In genomic region chr16:20732925-20733730, GRCm38 (mm10) we compare ENCODE assay signal across 9 mouse cellular contexts. TPM values are rescaled to one million over a fixed set of nuclear protein-coding genes. Genes with fewer than 3 reads are reported as not detected.
DNase-seq lines count a peak whose midpoint lies in the region; ATAC-seq and TF ChIP-seq lines count a peak whose summit lies in the region.
"Had no signal": no experiment of that assay in that cellular context is flagged by ENCODE, and none has a peak within 500 bp of the region (broad histone marks: within the 10 kb centered on the region; RNA-seq: fewer than 3 reads in every experiment).

TSS of gene Chrd (plus strand) at chr16:20733127.

- peak within 1 kb of the TSS; percentile 97 for H3K27ac ChIP-seq in left cerebral cortex, adult 2 months
- peak within 1 kb of the TSS; percentile 65 for H3K27ac ChIP-seq in liver, adult 2 months (replicated peaks; ENCODE audit: insufficient read depth, low read depth, low read length)
- peak within 1 kb of the TSS; percentile 65 for H3K27ac ChIP-seq in midbrain, postnatal 0 days (ENCODE audit: low read depth, low read length)

- H3K4me2 ChIP-seq in midbrain, postnatal 0 days (ENCODE audit: low read depth, low read length, poor library complexity, severe bottlenecking) = peak within 1 kb of the TSS; percentile 80

- H3K4me1 ChIP-seq in liver, adult 2 months (ENCODE audit: control insufficient read depth, insufficient read depth, low read length) = peaks cover 5% of the 10 kb centered on the region
- peaks cover 5% of the 10 kb centered on the region; the same call in 1 of the 2 replicates for H3K4me1 ChIP-seq in midbrain, postnatal 0 days (ENCODE audit: insufficient read depth, low read length)

- intact Hi-C loops in left cerebral cortex, adult 2 months (cut with DNase I) = loop anchor here (1.0 to 2.0 kb wide), 3 partner anchors 13 to 92 kb away; partner anchors contain the start of genes Clcn2 and Polr2h

- peak; percentile 44 for ATAC-seq in common myeloid progenitor, adult 5-6 weeks (replicated peaks; ENCODE audit: low read depth, poor library complexity, severe bottlenecking)
- ATAC-seq in midbrain, postnatal 0 days (ENCODE audit: low FRiP score) = peak; percentile 69

- H3K9me3 ChIP-seq in midbrain, postnatal 0 days (ENCODE audit: low read length) = no peaks in the 10 kb centered on the region
- H3K9me3 ChIP-seq: G1E had no signal

- WGBS in liver, adult 2 months = under 1% methylated on average over 69 of the region's 70 CpGs
- 1% methylated on average over 47 of the region's 70 CpGs for WGBS in midbrain, postnatal 0 days

- H3K36me3 ChIP-seq in liver, adult 2 months (ENCODE audit: control insufficient read depth, insufficient read depth, low read length) = peaks cover 5% of the 10 kb centered on the region; the same call in 1 of the 2 replicates
- no peaks in the 10 kb centered on the region for H3K36me3 ChIP-seq in midbrain, postnatal 0 days (ENCODE audit: insufficient read depth, low read length)
- H3K36me3 ChIP-seq: G1E had no signal

- no peaks in the 10 kb centered on the region; the same call in 1 of the 2 replicates for H3K79me2 ChIP-seq in liver, adult 2 months (ENCODE audit: control insufficient read depth, insufficient read depth, low read length)

- H3K9ac ChIP-seq in liver, adult 2 months (ENCODE audit: low read depth, low read length) = peak within 1 kb of the TSS; percentile 91
- H3K9ac ChIP-seq in midbrain, postnatal 0 days (replicated peaks; ENCODE audit: low read length, poor library complexity, severe bottlenecking) = peak within 1 kb of the TSS; percentile 86

- peak; percentile 57 to 72 for DNase-seq in left cerebral cortex, adult 2 months (ENCODE audit: extremely low spot score in 1 of 2, low spot score in 2 of 2)
- DNase-seq in left cerebral cortex, adult 11 months (ENCODE audit: low spot score) = no peak
- DNase-seq in gastrocnemius, postnatal 4 days (ENCODE audit: low spot score in 2 of 2) = peak; percentile 71 to 82
- DNase-seq in kidney, adult 11 months = peak; percentile 49
- DNase-seq in liver, adult 2 months (ENCODE audit: extremely low read depth, low read depth, low spot score) = no peak
- DNase-seq in midbrain, postnatal 0 days (ENCODE audit: low spot score) = peak; percentile 66
- no peak for DNase-seq in spleen, postnatal 14 days (ENCODE audit: low spot score in 2 of 2)

- no peaks in the 10 kb centered on the region for H3K27me3 ChIP-seq in liver, adult 2 months (ENCODE audit: control insufficient read depth, insufficient read depth, low read length)
- peaks cover 13% of the 10 kb centered on the region; the same call in 1 of the 2 replicates for H3K27me3 ChIP-seq in midbrain, postnatal 0 days (ENCODE audit: insufficient read depth, low read length)

- TF ChIP-seq CTCF in left cerebral cortex, adult 2 months (IDR thresholded peaks at IDR 0.05) = no peak
- no peak for TF ChIP-seq CTCF in liver, adult 2 months (IDR thresholded peaks at IDR 0.05; ENCODE audit: low read depth, low read length)
- TF ChIP-seq CTCF in midbrain, postnatal 0 days (IDR thresholded peaks at IDR 0.05) = no peak

- TF ChIP-seq POLR2A in liver, adult 2 months (IDR thresholded peaks at IDR 0.05; ENCODE audit: extremely low read depth, insufficient read depth, low read length) = 0 out of 2 replicates have a peak, but pooled peaks have one; percentile 3

- peak within 1 kb of the TSS; percentile 84 for H3K4me3 ChIP-seq in left cerebral cortex, adult 2 months
- peak within 1 kb of the TSS; percentile 82 for H3K4me3 ChIP-seq in liver, adult 2 months (ENCODE audit: insufficient read depth, low read depth, low read length)
- peak within 1 kb of the TSS; percentile 78 for H3K4me3 ChIP-seq in midbrain, postnatal 0 days (ENCODE audit: low read depth, low read length)

RNA-seq across cellular contexts. Expression of gene Chrd, which starts in this region (rescaled TPM):
- total RNA-seq in left cerebral cortex, adult 2 months (2021) = 10 to 100 TPM; 50.5 to 56.3 TPM
- not detected in 2 replicates for total RNA-seq in common myeloid progenitor, adult 5-6 weeks (2017)
- 10 to 100 TPM; 10.6 to 10.7 TPM for total RNA-seq in gastrocnemius, postnatal 4 days (2021)
- 3.0 and 3.4 TPM in 2 replicates for total RNA-seq in liver, adult 2 months (2014; rRNA removed)
- polyA plus RNA-seq in liver, adult 2 months (2012; rRNA removed) = 9.9 and 14.1 TPM in 2 replicates
- total RNA-seq in midbrain, postnatal 0 days (2014; rRNA removed) = 17.1 and 18.1 TPM in 2 replicates
- polyA plus RNA-seq in midbrain, postnatal 0 days (2015; fragmentation: Nextera tagmentation; extraction: Ambion mirVana) = 4.1 TPM in 2 replicates
- polyA plus RNA-seq: G1E had no signal

Comparison
In these comparisons a context has a peak if more than half of its experiments do, and no peak if none do; other contexts are left out.
1. DNase-seq: peak in left cerebral cortex, adult 2 months (2 of 2), gastrocnemius, postnatal 4 days (2 of 2), kidney, adult 11 months (single experiment) and midbrain, postnatal 0 days (single experiment); none in left cerebral cortex, adult 11 months (single experiment), liver, adult 2 months (single experiment) and spleen, postnatal 14 days (0 of 2).
2. Peak in ATAC-seq in common myeloid progenitor, adult 5-6 weeks; RNA of the gene not detected or under 1 TPM.
3. Peak in every context shown above with its lines, with median percentiles within 50 percentile points of each other: H3K27ac ChIP-seq and H3K4me3 ChIP-seq.